Mouse (Mus musculus) neural tube, embryonic 12.5 days (tissue): ENCODE data around the gene Ankrd45. TPM values are rescaled to one million over a fixed set of nuclear protein-coding genes. Genes with fewer than 3 reads are reported as not detected.

Experiments
- ATAC-seq: fragments of 200-750 bp; cut with Nextera tagmentation; 2 replicates; pipeline ENCODE4 v1.8.0; 2017; ENCODE audit warnings: low read depth, mild to moderate bottlenecking, moderate TSS enrichment, moderate library complexity; ENCODE audit not compliant: low FRiP score
- H3K27ac ChIP-seq: fragments of 300-500 bp; sonication (generic); 2 replicates; pipeline ENCODE4 v1.5.1; 2016
- H3K27me3 ChIP-seq: fragments of 300-500 bp; sonication (generic); replicated peaks from 2 replicates; pipeline ENCODE4 v1.6.1; 2016; ENCODE audit warnings: mild to moderate bottlenecking
- H3K36me3 ChIP-seq: fragments of 300-500 bp; sonication (generic); 2 replicates; pipeline ENCODE4 v1.6.1; 2016; ENCODE audit warnings: mild to moderate bottlenecking
- H3K4me1 ChIP-seq: fragments of 300-500 bp; sonication (generic); 2 replicates; pipeline ENCODE4 v1.6.1; 2016
- H3K4me2 ChIP-seq: fragments of 300-500 bp; sonication (generic); replicated peaks from 2 replicates; pipeline ENCODE4 v1.6.1; 2016; ENCODE audit warnings: mild to moderate bottlenecking
- H3K4me3 ChIP-seq: fragments of 300-500 bp; sonication (generic); 2 replicates; pipeline ENCODE4 v1.5.1; 2016
- H3K9ac ChIP-seq: fragments of 300-500 bp; sonication (generic); 2 replicates; pipeline ENCODE4 v1.6.1; 2016; ENCODE audit warnings: mild to moderate bottlenecking
- H3K9me3 ChIP-seq: fragments of 300-500 bp; sonication (generic); 2 replicates; pipeline ENCODE4 v1.6.1; 2016; ENCODE audit warnings: mild to moderate bottlenecking
- WGBS: fragments of 180-500 bp; shearing (Covaris S2); methylation state at CpG from one replicate; pipeline ENCODE4 v1.1.7; 2016; 5-methylcytosine and 5-hydroxymethylcytosine counted together
- polyA plus RNA-seq: library from polyadenylated mRNA; unstranded; fragments of >200 nt; fragmentation: Nextera tagmentation; extraction: Ambion mirVana; gene quantifications from 2 replicates; pipeline ENCODE4 v1.2.1, GENCODE M21; 2016

Ankrd45 gene
- polyA plus RNA-seq: 5.0 and 6.4 TPM in 2 replicates

DNA sequence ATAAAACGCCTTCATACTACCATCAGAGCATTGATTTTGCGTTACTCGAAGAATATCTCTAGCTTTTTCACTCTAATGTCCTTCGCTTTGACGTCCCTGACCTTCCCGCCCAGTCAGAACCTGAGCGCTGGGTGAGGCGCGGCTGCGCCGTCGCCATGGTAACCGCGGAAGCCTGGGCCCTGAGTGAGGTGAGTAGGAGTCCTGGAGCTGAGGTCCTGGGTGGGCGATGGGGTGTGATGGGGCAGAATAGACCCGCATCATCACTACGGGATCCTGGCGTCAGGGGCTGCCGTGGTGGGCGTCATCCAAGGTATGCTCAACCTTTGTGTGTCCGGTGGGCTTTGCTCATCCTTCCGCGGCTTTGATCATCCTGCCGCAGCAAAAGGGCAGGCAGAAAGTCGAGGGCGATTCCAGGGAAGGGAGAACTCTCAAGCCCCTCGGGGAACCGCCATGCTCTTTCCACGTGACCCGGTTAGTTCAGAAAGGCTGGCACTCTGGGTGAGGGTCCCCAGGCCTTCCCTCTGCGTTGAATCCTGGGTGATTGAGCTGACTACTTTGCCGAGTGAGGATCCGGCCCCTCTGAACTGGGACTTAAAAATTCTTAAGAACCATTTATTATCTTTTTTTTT lies at the start of gene Ankrd45:
Ankrd45 (plus strand) TSS at position 161 of the 629 bp plus-strand sequence.
- Histone ChIP-seq H3K4me3 (peak within 1 kb of the TSS; percentile 39), H3K4me1 (peaks cover 5% of the 10 kb centered on the region; the same call in 1 of the 2 replicates), H3K27ac (no peak within 1 kb of the TSS), H3K4me2 (peak within 1 kb of the TSS; percentile 80), H3K9me3 (no peaks in the 10 kb centered on the region), H3K9ac (peak within 1 kb of the TSS; percentile 56), H3K27me3 (no peaks in the 10 kb centered on the region), H3K36me3 (no peaks in the 10 kb centered on the region)
- 6% methylated on average over 33 of the region's 33 CpGs for WGBS
- ATAC-seq: peak; percentile 96

DNA sequence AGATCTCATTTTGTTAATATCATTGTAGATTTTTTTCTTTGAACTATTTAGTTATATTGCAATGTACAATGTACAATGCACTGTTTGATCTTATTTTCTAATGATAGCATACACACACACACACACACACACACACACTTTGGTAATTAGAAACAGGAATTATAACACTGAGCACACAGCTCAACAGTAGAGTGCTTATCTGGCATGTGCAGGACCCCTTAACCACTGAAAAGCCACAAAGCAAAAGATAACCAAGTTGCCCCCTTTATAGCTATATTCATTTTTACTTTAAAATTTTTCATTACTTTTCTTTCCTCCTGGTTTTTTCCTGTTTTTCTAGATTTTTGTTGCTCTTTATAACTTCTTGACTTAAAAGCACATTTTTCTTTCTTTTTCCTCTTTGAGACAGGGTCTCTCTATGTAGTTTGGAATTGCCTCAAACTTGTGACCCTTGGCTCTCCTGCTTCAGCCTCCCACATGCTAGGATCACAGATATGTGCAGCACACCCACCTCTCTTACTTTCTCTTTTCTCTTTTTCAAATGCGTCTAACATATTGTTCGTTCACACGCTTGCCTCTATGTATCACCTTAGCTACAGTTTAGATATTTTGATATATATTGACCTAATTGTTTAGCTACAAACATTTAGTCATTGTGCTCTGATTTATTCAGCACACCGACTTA lies 42.6 kb upstream of the Ankrd45 start:
- Histone ChIP-seq H3K4me1 (no peaks in the 10 kb centered on the region), H3K27ac (no peak overlapping the region), H3K27me3 (no peaks in the 10 kb centered on the region), H3K36me3 (peaks cover 29% of the 10 kb centered on the region; the same call in 1 of the 2 replicates), H3K9me3 (no peaks in the 10 kb centered on the region), H3K9ac (no peak overlapping the region), H3K4me3 (no peak overlapping the region), H3K4me2 (no peak overlapping the region)
- no peak for ATAC-seq
- 96% methylated on average over 4 of the region's 4 CpGs for WGBS

DNA sequence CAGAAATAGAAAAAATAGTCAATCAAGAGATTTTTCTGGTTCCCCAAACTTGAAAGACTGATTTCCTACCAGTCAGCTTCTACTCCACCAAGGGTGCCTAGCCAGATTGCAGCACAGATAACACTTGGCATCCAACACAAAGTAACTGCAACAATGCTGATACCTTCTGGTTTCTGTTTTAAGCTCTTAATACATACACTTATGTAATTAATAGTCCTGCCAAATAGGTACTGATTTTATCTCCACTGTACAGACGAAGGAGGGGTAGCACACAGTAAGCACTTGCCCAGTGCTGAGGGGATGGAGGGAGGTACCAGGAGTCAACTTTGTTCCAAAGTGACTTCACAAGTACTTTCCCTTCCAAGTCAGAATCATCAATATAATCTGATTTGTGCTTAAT lies 38.6 kb upstream of the Ankrd45 start:
- Histone ChIP-seq H3K9ac (no peak overlapping the region), H3K36me3 (peaks cover 30% of the 10 kb centered on the region), H3K4me1 (no peaks in the 10 kb centered on the region), H3K27me3 (no peaks in the 10 kb centered on the region), H3K27ac (no peak overlapping the region), H3K9me3 (no peaks in the 10 kb centered on the region), H3K4me3 (no peak overlapping the region), H3K4me2 (no peak overlapping the region)
- WGBS: 79% methylated on average over 1 of the region's 1 CpGs
- no peak for ATAC-seq

DNA sequence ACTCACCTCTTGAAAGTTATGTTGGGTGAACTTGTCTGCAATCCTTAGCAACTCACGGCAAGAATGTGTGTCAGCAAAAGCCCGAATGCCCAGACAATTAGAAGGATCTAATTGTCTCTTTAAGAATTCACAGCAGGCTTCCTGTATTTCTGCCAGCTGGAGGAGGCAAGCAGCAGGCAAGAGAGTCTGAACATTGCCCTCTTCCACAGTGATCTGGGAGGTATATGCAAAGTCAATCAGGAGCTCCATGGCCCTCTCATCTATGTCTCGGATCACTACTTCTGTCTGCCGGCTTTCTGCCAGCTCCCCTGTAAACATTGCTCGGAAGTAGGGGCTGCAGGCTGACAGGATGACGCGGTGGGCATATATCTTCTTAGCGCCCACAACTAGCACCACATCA lies 33.3 kb upstream of the Ankrd45 start:
- Histone ChIP-seq H3K4me1 (no peaks in the 10 kb centered on the region), H3K4me2 (no peak overlapping the region), H3K9me3 (no peaks in the 10 kb centered on the region), H3K36me3 (peaks cover 22% of the 10 kb centered on the region), H3K27me3 (no peaks in the 10 kb centered on the region), H3K9ac (no peak overlapping the region), H3K27ac (no peak overlapping the region), H3K4me3 (no peak overlapping the region)
- ATAC-seq: no peak
- 90% methylated on average over 8 of the region's 8 CpGs for WGBS

DNA sequence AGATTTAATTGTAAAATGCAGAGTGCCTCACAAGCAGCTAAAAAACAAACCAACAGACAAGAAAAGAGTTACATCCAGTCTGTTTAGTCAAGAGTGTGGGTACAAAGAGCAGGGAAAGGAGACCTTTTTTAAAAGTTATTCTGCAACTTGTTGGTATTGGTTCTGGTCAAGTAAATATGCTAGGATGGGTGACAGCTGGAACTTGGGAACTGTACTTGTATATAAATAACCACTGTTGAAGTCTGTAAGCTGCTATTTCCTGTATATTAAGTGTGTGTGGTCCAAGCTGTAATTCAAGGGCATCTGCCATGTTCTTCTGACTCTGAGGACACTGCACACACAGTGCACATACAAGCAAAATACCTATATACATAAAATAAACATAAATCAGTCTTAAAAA lies 27.9 kb upstream of the Ankrd45 start:
- H3K27me3 ChIP-seq: no peaks in the 10 kb centered on the region
- ATAC-seq: no peak

DNA sequence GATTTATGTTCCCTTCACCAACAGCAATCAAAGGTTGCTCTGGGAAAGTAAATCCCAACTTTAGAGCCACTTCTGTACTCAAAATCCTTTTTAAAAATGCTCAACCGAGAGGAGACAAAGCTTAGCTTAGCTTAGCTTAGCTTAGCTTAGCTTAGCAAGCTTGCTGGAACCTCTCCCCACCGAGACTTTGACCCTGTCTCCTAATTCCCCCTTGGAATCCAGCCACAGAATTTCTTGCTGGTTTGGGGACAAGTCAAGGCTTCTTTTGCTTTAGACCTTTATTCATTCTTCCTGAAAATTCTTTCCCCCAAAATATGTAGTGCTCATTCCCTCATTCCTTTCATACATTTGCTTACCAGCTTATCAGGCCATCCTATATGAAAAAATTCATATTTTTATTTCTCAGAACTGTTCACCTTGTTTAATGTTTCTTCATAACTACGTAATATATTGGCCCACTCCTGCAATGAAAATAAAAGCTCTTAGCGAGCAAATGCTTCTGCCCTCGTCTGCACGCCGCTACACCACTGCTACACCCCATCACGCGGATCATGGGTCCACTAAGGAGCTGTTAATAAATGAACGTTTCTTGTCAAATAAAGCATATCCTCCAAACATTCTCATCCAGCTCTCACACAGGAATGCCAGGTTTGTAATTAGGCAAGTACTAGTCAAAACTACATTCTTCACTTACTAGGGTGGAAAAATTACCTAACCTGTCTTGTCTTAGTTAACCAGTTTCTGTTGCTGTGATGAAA lies 19.7 kb upstream of the Ankrd45 start:
- no peak overlapping the region for H3K27ac ChIP-seq
- no peaks in the 10 kb centered on the region for H3K27me3 ChIP-seq
- H3K4me1 ChIP-seq: no peaks in the 10 kb centered on the region
- H3K9me3 ChIP-seq: no peaks in the 10 kb centered on the region
- H3K4me2 ChIP-seq: no peak overlapping the region
- no peak for ATAC-seq
- WGBS: 92% methylated on average over 10 of the region's 10 CpGs
- H3K36me3 ChIP-seq: peaks cover 7% of the 10 kb centered on the region; the same call in 1 of the 2 replicates
- H3K9ac ChIP-seq: no peak overlapping the region
- no peak overlapping the region for H3K4me3 ChIP-seq

More for the DNA sequence above, 27.9 kb upstream of the Ankrd45 start:
- no peak overlapping the region for H3K4me3 ChIP-seq
- peaks cover 2% of the 10 kb centered on the region for H3K36me3 ChIP-seq
- H3K27ac ChIP-seq: no peak overlapping the region
- H3K9me3 ChIP-seq: no peaks in the 10 kb centered on the region
- H3K9ac ChIP-seq: no peak overlapping the region
- no peak overlapping the region for H3K4me2 ChIP-seq
- H3K4me1 ChIP-seq: no peaks in the 10 kb centered on the region

DNA sequence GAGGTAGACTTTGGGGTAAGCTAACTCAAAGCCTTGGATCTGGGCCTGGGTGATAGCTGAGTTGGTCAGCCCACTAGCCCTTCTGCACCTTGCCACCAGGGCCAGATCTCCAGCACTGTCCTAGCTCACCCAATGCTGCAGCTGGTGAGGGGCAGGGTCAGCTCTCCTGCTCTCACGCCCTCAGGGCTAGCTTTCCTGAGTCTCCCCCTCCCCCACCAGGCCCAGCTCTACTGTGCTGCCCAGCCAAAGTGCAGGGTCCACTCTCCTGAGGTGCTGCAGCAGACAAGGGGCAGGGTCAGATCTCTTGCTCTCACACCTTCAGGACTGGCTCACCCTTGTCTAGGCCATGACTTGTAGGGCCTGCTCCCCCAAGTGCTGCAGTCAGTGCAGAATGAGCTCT lies 16.0 kb upstream of the Ankrd45 start:
- ATAC-seq: no peak
- no peak overlapping the region for H3K27ac ChIP-seq
- WGBS: 76% methylated on average over 1 of the region's 1 CpGs
- H3K27me3 ChIP-seq: no peaks in the 10 kb centered on the region
- no peak overlapping the region for H3K4me3 ChIP-seq
- no peaks in the 10 kb centered on the region for H3K9me3 ChIP-seq
- H3K9ac ChIP-seq: no peak overlapping the region
- peaks cover 9% of the 10 kb centered on the region for H3K4me1 ChIP-seq
- peaks cover 2% of the 10 kb centered on the region; the same call in 1 of the 2 replicates for H3K36me3 ChIP-seq
- no peak overlapping the region for H3K4me2 ChIP-seq

DNA sequence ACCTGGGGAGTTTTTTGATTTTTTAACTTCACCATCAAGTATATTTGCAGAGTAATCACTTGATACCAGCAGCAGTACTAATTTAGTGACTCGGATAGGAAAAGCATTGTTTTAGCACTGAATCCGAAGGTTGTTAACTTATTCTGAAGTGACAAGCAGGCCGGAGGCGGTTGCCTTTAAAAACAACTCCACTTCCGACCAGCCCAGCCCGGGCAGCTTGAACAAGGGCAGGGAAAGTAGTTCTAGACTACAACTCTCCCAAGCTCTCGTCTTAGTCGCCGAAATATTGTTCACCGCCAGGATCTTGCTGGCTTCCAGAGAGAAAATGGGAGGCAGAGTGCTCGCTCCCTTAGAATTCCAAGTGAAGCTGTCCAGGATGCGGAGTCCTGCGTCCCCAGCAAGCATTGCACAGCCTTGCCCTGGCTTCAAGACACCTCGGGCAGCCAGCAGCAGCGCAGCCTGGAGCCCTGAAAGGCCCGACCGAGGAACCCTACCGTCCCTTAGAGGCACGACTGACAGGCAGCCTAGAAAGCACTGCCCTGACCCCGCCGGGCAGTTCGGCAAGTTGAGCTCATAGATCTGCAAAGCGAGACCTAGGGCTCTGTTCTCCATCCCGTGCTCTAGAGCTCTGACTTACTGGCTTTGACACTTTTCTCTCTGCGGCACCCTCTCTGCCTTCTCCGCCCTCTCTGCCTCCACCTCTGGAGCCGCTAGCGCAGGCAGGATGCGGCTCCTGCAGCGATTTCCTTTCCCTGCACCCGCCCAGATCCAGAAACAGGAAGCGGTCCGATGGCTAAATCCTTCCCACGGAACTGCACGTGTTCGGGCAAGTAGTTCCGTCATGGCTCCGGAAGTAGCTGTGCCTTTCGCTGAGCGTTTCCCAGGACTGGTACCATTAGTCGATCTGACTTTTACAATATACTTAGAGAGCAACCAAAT lies 11.5 kb upstream of the Ankrd45 start, which contains the start of gene Klhl20:
Klhl20 (minus strand) TSS at position 786 of the 939 bp plus-strand sequence.
- 4% methylated on average over 41 of the region's 41 CpGs for WGBS
- peak; percentile 96 for ATAC-seq
- peaks cover 9% of the 10 kb centered on the region for H3K4me1 ChIP-seq

DNA sequence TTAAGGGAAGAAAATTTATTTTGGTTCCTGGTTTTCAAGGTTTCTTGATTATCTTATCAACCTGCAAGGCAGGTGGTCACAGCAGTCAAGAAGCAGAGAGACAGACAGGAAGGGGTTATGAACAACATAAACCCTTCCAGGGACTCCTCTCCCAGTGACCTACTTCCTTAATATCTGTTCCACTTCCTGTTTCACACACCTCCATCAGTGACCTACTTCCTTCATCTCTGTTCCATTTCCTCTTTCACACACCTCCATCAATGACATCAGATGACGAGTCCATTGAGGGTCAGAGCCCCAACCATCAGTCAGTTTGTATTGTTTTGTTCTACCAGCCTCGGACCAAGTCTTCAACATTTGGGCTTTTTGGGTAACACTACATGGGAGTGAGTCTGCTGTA lies 3.0 kb upstream of the Ankrd45 start:
- Histone ChIP-seq H3K9me3 (no peaks in the 10 kb centered on the region), H3K4me3 (no peak overlapping the region), H3K9ac (no peak overlapping the region), H3K27me3 (no peaks in the 10 kb centered on the region), H3K4me2 (no peak overlapping the region), H3K27ac (no peak overlapping the region), H3K4me1 (peaks cover 5% of the 10 kb centered on the region; the same call in 1 of the 2 replicates), H3K36me3 (no peaks in the 10 kb centered on the region)
- 87% methylated on average over 2 of the region's 2 CpGs for WGBS
- ATAC-seq: no peak

More for the DNA sequence above, 11.5 kb upstream of the Ankrd45 start, which contains the start of gene Klhl20:
- H3K9ac ChIP-seq: peak within 1 kb of the TSS; percentile 89
- H3K4me3 ChIP-seq: peak within 1 kb of the TSS; percentile 76
- H3K27ac ChIP-seq: no peak within 1 kb of the TSS
- H3K9me3 ChIP-seq: no peaks in the 10 kb centered on the region
- no peaks in the 10 kb centered on the region for H3K27me3 ChIP-seq
- peak within 1 kb of the TSS; percentile 84 for H3K4me2 ChIP-seq
- H3K36me3 ChIP-seq: peaks cover 2% of the 10 kb centered on the region; the same call in 1 of the 2 replicates

DNA sequence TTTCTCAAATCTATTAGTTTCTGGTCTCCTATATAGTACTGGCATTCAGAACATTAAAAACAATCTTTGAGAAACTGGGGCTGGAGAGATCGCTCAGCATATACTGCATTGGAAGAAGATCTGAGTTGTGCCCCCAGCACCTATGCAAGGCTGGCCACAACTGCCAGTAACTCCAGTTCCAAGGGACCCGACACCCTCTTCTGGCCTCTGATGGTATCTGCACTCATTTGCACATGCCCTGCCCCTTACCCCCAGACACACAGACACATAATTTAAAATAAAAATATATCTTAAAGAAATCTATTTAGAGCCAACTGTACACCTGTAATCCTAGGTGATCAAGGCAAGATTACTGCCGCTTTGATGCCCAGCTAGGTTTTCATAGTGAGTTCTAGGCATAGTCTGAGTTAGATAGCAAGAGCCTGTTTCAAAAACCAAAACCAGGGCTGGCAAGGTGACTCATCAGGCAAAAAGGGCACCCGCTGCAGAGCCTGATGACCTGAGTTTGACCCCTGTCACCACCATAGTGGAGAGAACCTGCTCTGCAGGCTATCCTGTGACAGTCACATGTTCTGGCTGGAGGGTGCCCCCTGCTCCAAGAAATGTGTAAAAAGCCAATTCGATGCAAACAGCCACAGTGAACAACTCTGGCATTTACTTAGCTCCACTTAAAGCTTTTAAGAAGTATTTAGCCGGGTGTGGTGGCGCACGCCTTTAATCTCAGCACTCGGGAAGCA lies 2.3 kb upstream of the Ankrd45 start:
- no peak for ATAC-seq
- H3K27me3 ChIP-seq: no peaks in the 10 kb centered on the region
- H3K36me3 ChIP-seq: no peaks in the 10 kb centered on the region
- WGBS: 83% methylated on average over 9 of the region's 9 CpGs
- no peak overlapping the region for H3K4me2 ChIP-seq
- H3K27ac ChIP-seq: no peak overlapping the region
- H3K4me3 ChIP-seq: no peak overlapping the region
- peaks cover 5% of the 10 kb centered on the region; the same call in 1 of the 2 replicates for H3K4me1 ChIP-seq
- H3K9me3 ChIP-seq: no peaks in the 10 kb centered on the region
- no peak overlapping the region for H3K9ac ChIP-seq

DNA sequence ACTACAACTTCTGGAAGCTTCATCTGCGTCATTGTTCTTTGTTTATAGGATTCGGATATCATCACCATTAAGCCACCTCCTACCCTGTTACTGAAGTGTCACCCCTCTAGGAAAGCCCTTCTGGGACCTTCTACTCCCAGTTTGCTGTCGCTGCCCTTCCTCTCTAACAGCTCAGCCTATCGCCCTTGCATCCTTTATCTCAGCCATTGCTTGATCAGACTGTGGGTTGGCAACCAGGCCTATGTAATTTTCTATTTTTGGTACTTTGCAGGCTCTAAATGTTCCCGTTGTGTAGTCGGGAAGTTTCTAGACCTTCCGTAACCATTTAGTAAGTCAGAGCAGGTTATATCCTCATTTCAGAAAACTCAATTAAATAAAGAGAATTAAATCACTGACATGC lies 725 bp downstream of the Ankrd45 start:
- Histone ChIP-seq H3K9ac (no peak overlapping the region), H3K27ac (no peak overlapping the region), H3K4me1 (peaks cover 5% of the 10 kb centered on the region; the same call in 1 of the 2 replicates), H3K4me3 (no peak overlapping the region), H3K27me3 (no peaks in the 10 kb centered on the region), H3K4me2 (peak overlapping the region; percentile 80; the same call in 1 of the 2 replicates), H3K36me3 (no peaks in the 10 kb centered on the region), H3K9me3 (no peaks in the 10 kb centered on the region)
- WGBS: 91% methylated on average over 7 of the region's 7 CpGs
- no peak for ATAC-seq
